Comparison of ENCODE assay signal across 8 mouse cellular contexts in genomic region chr5:129586016-129586415, GRCm38 (mm10). TPM values are rescaled to one million over a fixed set of nuclear protein-coding genes. Genes with fewer than 3 reads are reported as not detected.
DNase-seq lines count a peak whose midpoint lies in the region; ATAC-seq and TF ChIP-seq lines count a peak whose summit lies in the region.

No protein-coding gene starts in this region.

- peak overlapping the region; percentile 62 for H3K4me3 ChIP-seq in hindbrain, embryonic 15.5 days
- H3K4me3 ChIP-seq in left cerebral cortex, adult 2 months, result peak overlapping the region; percentile 82
- H3K4me3 ChIP-seq in megakaryocyte, embryonic 14.5 days (replicated peaks), result peak overlapping the region; percentile 85

- peak overlapping the region; percentile 84 for H3K4me2 ChIP-seq in hindbrain, embryonic 15.5 days

- H3K4me1 ChIP-seq in hindbrain, embryonic 15.5 days (replicated peaks), result peaks cover 38% of the 10 kb centered on the region
- H3K4me1 ChIP-seq in megakaryocyte, embryonic 14.5 days, result peaks cover 36% of the 10 kb centered on the region

- 0 out of 2 replicates have a peak overlapping the region, but pooled peaks have one; percentile 23 for H3K27ac ChIP-seq in hindbrain, embryonic 15.5 days (replicated peaks)
- peak overlapping the region; percentile 29 for H3K27ac ChIP-seq in left cerebral cortex, adult 2 months

- peak; percentile 91 to 94 for DNase-seq in cerebellum, postnatal 14 days
- DNase-seq in gastrocnemius, adult 18-20 months (ENCODE audit: low spot score), result peak; percentile 77
- DNase-seq in left cerebral cortex, adult 2 months (ENCODE audit: extremely low spot score in 1 of 2, low spot score in 2 of 2), result peak; percentile 84 to 90
- peak; percentile 87 for DNase-seq in right cerebral cortex, postnatal 14 days
- peak; percentile 81 for DNase-seq in urinary bladder, postnatal 25 days (ENCODE audit: low spot score)

- peaks cover 16% of the 10 kb centered on the region; the same call in 1 of the 2 replicates for H3K27me3 ChIP-seq in hindbrain, embryonic 15.5 days
- peaks cover 89% of the 10 kb centered on the region for H3K27me3 ChIP-seq in megakaryocyte, embryonic 14.5 days (replicated peaks)

- intact Hi-C loops in left cerebral cortex, adult 2 months (cut with DNase I), result loop anchor here (1.0 to 2.0 kb wide), 2 partner anchors 407 to 523 kb away; no protein-coding TSS in a partner anchor

- peak overlapping the region; percentile 30 for H3K9ac ChIP-seq in hindbrain, embryonic 15.5 days

- peak; percentile 93 for TF ChIP-seq CTCF in left cerebral cortex, adult 2 months (IDR thresholded peaks at IDR 0.05)

- no peaks in the 10 kb centered on the region for H3K9me3 ChIP-seq in hindbrain, embryonic 15.5 days
- no peaks in the 10 kb centered on the region for H3K9me3 ChIP-seq in megakaryocyte, embryonic 14.5 days

- no peaks in the 10 kb centered on the region for H3K36me3 ChIP-seq in hindbrain, embryonic 15.5 days
- no peaks in the 10 kb centered on the region for H3K36me3 ChIP-seq in megakaryocyte, embryonic 14.5 days (replicated peaks; ENCODE audit: low read length)

- peak; percentile 32 for ATAC-seq in activated CD4-positive, CD25-positive, alpha-beta regulatory T cell, adult 4 months
- peak; percentile 43 for ATAC-seq in hindbrain, embryonic 15.5 days (ENCODE audit: low FRiP score, low read depth)

- under 1% methylated on average over 17 of the region's 17 CpGs for WGBS in hindbrain, embryonic 15.5 days

RNA-seq across cellular contexts. Expression of gene Mmp17, which starts 2.0 kb away (rescaled TPM):
- polyA plus RNA-seq in activated CD4-positive, CD25-positive, alpha-beta regulatory T cell, adult 4 months (2017; shearing (Covaris generic)), result under 1 TPM; 0.07 to 0.09 TPM
- total RNA-seq in gastrocnemius, adult 18-20 months (2021), result under 1 TPM; 0.11 to 0.14 TPM
- 11.7 and 13.5 TPM in 2 replicates for polyA plus RNA-seq in hindbrain, embryonic 15.5 days (2015; fragmentation: Nextera tagmentation; extraction: Ambion mirVana)
- total RNA-seq in left cerebral cortex, adult 2 months (2021), result 100 to 1,000 TPM; 107 to 113 TPM
- polyA plus RNA-seq in megakaryocyte, embryonic 14.5 days (2012; ENCODE audit: insufficient read depth, low replicate concordance), result 0.76 TPM in 1 of 2 replicates, not detected in the other

Comparison
In these comparisons a context has a peak if more than half of its experiments do, and no peak if none do; other contexts are left out.
1. Peak in every context shown above with its lines: DNase-seq, ATAC-seq, H3K4me3 ChIP-seq and H3K27ac ChIP-seq.